Mouse (Mus musculus): ENCODE data around the gene Olfr1157. TPM values are rescaled to one million over a fixed set of nuclear protein-coding genes. Genes with fewer than 3 reads are reported as not detected.

The Olfr1157 gene
- polyA plus RNA-seq (2012; rRNA removed), result not detected in 2 replicates

- Histone ChIP-seq H3K36me3 (ENCODE audit: control insufficient read depth, insufficient read depth, low read length) (no peaks in the 10 kb centered on the region), H3K4me3 (ENCODE audit: control insufficient read depth, low read depth, low read length) (no peak within 1 kb of the TSS)
- TF ChIP-seq CTCF (IDR thresholded peaks at IDR 0.05; ENCODE audit: control insufficient read depth, insufficient read depth, insufficient replicate concordance, low read depth, low read length), result no peak
- TF ChIP-seq POLR2A (IDR thresholded peaks at IDR 0.05; ENCODE audit: control insufficient read depth, low read depth, low read length), result no peak
Measured at GRCm38 (mm10) chr2:87968199-87968598, at the start of gene Olfr1157. Olfr1157 (minus strand) TSS chr2:87968299.

GRCm38 (mm10) chr2:88007515-88008318 lies 39.6 kb upstream of the Olfr1157 start, which contains the start of gene Olfr1160:
Olfr1160 (minus strand) TSS chr2:88008268.
- Histone ChIP-seq H3K27ac (ENCODE audit: control insufficient read depth, insufficient read depth, low read depth, low read length) (no peak within 1 kb of the TSS), H3K27me3 (ENCODE audit: control insufficient read depth, insufficient read depth, low read length) (no peaks in the 10 kb centered on the region), H3K4me1 (ENCODE audit: control insufficient read depth, insufficient read depth, low read length) (no peaks in the 10 kb centered on the region), H3K4me3 (ENCODE audit: control insufficient read depth, low read depth, low read length) (no peak within 1 kb of the TSS), H3K36me3 (ENCODE audit: control insufficient read depth, insufficient read depth, low read length) (no peaks in the 10 kb centered on the region)
- TF ChIP-seq POLR2A (IDR thresholded peaks at IDR 0.05; ENCODE audit: control insufficient read depth, low read depth, low read length), result no peak
- no peak for TF ChIP-seq CTCF (IDR thresholded peaks at IDR 0.05; ENCODE audit: control insufficient read depth, insufficient read depth, insufficient replicate concordance, low read depth, low read length)

More at GRCm38 (mm10) chr2:87968199-87968598, at the start of gene Olfr1157:
- H3K27me3 ChIP-seq (ENCODE audit: control insufficient read depth, insufficient read depth, low read length), result no peaks in the 10 kb centered on the region
- H3K27ac ChIP-seq (ENCODE audit: control insufficient read depth, insufficient read depth, low read depth, low read length), result no peak within 1 kb of the TSS
- H3K4me1 ChIP-seq (ENCODE audit: control insufficient read depth, insufficient read depth, low read length), result no peaks in the 10 kb centered on the region

- H3K4me1 ChIP-seq (ENCODE audit: control insufficient read depth, insufficient read depth, low read length), result no peaks in the 10 kb centered on the region
Measured at GRCm38 (mm10) chr2:87989813-87990212, 21.7 kb upstream of the Olfr1157 start, which contains the start of gene Olfr1158. Olfr1158 (plus strand) TSS chr2:87990113.

GRCm38 (mm10) chr2:87974563-87974962 lies 6.5 kb upstream of the Olfr1157 start, which contains the start of gene Olfr74:
Olfr74 (minus strand) TSS chr2:87974663.
- TF ChIP-seq CTCF (IDR thresholded peaks at IDR 0.05; ENCODE audit: control insufficient read depth, insufficient read depth, insufficient replicate concordance, low read depth, low read length) (no peak), POLR2A (IDR thresholded peaks at IDR 0.05; ENCODE audit: control insufficient read depth, low read depth, low read length) (no peak)
- Histone ChIP-seq H3K4me3 (ENCODE audit: control insufficient read depth, low read depth, low read length) (no peak within 1 kb of the TSS), H3K27ac (ENCODE audit: control insufficient read depth, insufficient read depth, low read depth, low read length) (no peak within 1 kb of the TSS)

More at GRCm38 (mm10) chr2:87989813-87990212, 21.7 kb upstream of the Olfr1157 start, which contains the start of gene Olfr1158:
- TF ChIP-seq CTCF (IDR thresholded peaks at IDR 0.05; ENCODE audit: control insufficient read depth, insufficient read depth, insufficient replicate concordance, low read depth, low read length) (no peak), POLR2A (IDR thresholded peaks at IDR 0.05; ENCODE audit: control insufficient read depth, low read depth, low read length) (no peak)
- Histone ChIP-seq H3K27ac (ENCODE audit: control insufficient read depth, insufficient read depth, low read depth, low read length) (no peak within 1 kb of the TSS), H3K36me3 (ENCODE audit: control insufficient read depth, insufficient read depth, low read length) (no peaks in the 10 kb centered on the region), H3K27me3 (ENCODE audit: control insufficient read depth, insufficient read depth, low read length) (no peaks in the 10 kb centered on the region), H3K4me3 (ENCODE audit: control insufficient read depth, low read depth, low read length) (no peak within 1 kb of the TSS)

GRCm38 (mm10) chr2:87953000-87953399 lies 15.1 kb downstream of the Olfr1157 start, which contains the start of gene Olfr1156:
Olfr1156 (minus strand) TSS chr2:87953100.
- TF ChIP-seq CTCF (IDR thresholded peaks at IDR 0.05; ENCODE audit: control insufficient read depth, insufficient read depth, insufficient replicate concordance, low read depth, low read length) (no peak), POLR2A (IDR thresholded peaks at IDR 0.05; ENCODE audit: control insufficient read depth, low read depth, low read length) (no peak)
- no peaks in the 10 kb centered on the region for H3K4me1 ChIP-seq (ENCODE audit: control insufficient read depth, insufficient read depth, low read length)
- H3K4me3 ChIP-seq (ENCODE audit: control insufficient read depth, low read depth, low read length), result no peak within 1 kb of the TSS
- no peaks in the 10 kb centered on the region for H3K27me3 ChIP-seq (ENCODE audit: control insufficient read depth, insufficient read depth, low read length)
- no peaks in the 10 kb centered on the region for H3K36me3 ChIP-seq (ENCODE audit: control insufficient read depth, insufficient read depth, low read length)
- H3K27ac ChIP-seq (ENCODE audit: control insufficient read depth, insufficient read depth, low read depth, low read length), result no peak within 1 kb of the TSS

More at GRCm38 (mm10) chr2:87974563-87974962, 6.5 kb upstream of the Olfr1157 start, which contains the start of gene Olfr74:
- no peaks in the 10 kb centered on the region for H3K27me3 ChIP-seq (ENCODE audit: control insufficient read depth, insufficient read depth, low read length)
- no peaks in the 10 kb centered on the region for H3K4me1 ChIP-seq (ENCODE audit: control insufficient read depth, insufficient read depth, low read length)
- H3K36me3 ChIP-seq (ENCODE audit: control insufficient read depth, insufficient read depth, low read length), result no peaks in the 10 kb centered on the region

GRCm38 (mm10) chr2:87945037-87945436 lies 23.1 kb downstream of the Olfr1157 start, which contains the start of gene Olfr1155:
Olfr1155 (minus strand) TSS chr2:87945137.
- H3K36me3 ChIP-seq (ENCODE audit: control insufficient read depth, insufficient read depth, low read length), result no peaks in the 10 kb centered on the region
- no peaks in the 10 kb centered on the region for H3K4me1 ChIP-seq (ENCODE audit: control insufficient read depth, insufficient read depth, low read length)
- H3K27ac ChIP-seq (ENCODE audit: control insufficient read depth, insufficient read depth, low read depth, low read length), result no peak within 1 kb of the TSS
- TF ChIP-seq POLR2A (IDR thresholded peaks at IDR 0.05; ENCODE audit: control insufficient read depth, low read depth, low read length) (no peak), CTCF (IDR thresholded peaks at IDR 0.05; ENCODE audit: control insufficient read depth, insufficient read depth, insufficient replicate concordance, low read depth, low read length) (no peak)
- no peak within 1 kb of the TSS for H3K4me3 ChIP-seq (ENCODE audit: control insufficient read depth, low read depth, low read length)
- H3K27me3 ChIP-seq (ENCODE audit: control insufficient read depth, insufficient read depth, low read length), result no peaks in the 10 kb centered on the region

Other genes starting within 250 kb of the Olfr1157 start
- gene Olfr1138, start 228.3 kb downstream of the Olfr1157 start, polyA plus RNA-seq (2012; rRNA removed), result not detected in 2 replicates
- gene Olfr1140, start 224.5 kb downstream of the Olfr1157 start, polyA plus RNA-seq (2012; rRNA removed), result not detected in 2 replicates
- not detected in 2 replicates for gene Olfr1141, start 214.3 kb downstream of the Olfr1157 start, polyA plus RNA-seq (2012; rRNA removed)
- not detected in 2 replicates for gene Olfr152, start 188.8 kb downstream of the Olfr1157 start, polyA plus RNA-seq (2012; rRNA removed)
- not detected in 2 replicates for gene Olfr1143, start 167.7 kb downstream of the Olfr1157 start, polyA plus RNA-seq (2012; rRNA removed)
- not detected in 2 replicates for gene Olfr1145, start 158.5 kb downstream of the Olfr1157 start, polyA plus RNA-seq (2012; rRNA removed)
- not detected in 2 replicates for gene Olfr1148, start 137.8 kb downstream of the Olfr1157 start, polyA plus RNA-seq (2012; rRNA removed)
- not detected in 2 replicates for gene Olfr1150-ps1, start 124.3 kb downstream of the Olfr1157 start, polyA plus RNA-seq (2012; rRNA removed)
- gene Olfr1151, start 112.4 kb downstream of the Olfr1157 start, polyA plus RNA-seq (2012; rRNA removed), result not detected in 2 replicates
- not detected in 2 replicates for gene Olfr1152, start 101.8 kb downstream of the Olfr1157 start, polyA plus RNA-seq (2012; rRNA removed)
- gene Olfr1153, start 73.3 kb downstream of the Olfr1157 start, polyA plus RNA-seq (2012; rRNA removed), result not detected in 2 replicates
- not detected in 2 replicates for gene Olfr1154, start 63.1 kb downstream of the Olfr1157 start, polyA plus RNA-seq (2012; rRNA removed)
- gene Olfr1155, start 23.2 kb downstream of the Olfr1157 start, polyA plus RNA-seq (2012; rRNA removed), result not detected in 2 replicates
- gene Olfr1156, start 15.2 kb downstream of the Olfr1157 start, polyA plus RNA-seq (2012; rRNA removed), result not detected in 2 replicates
- gene Olfr74, start 6.4 kb upstream of the Olfr1157 start, polyA plus RNA-seq (2012; rRNA removed), result not detected in 2 replicates
- gene Olfr1158, start 21.8 kb upstream of the Olfr1157 start, polyA plus RNA-seq (2012; rRNA removed), result not detected in 2 replicates
- not detected in 2 replicates for gene Olfr1160, start 40.0 kb upstream of the Olfr1157 start, polyA plus RNA-seq (2012; rRNA removed)
- not detected in 2 replicates for gene Olfr1161, start 54.5 kb upstream of the Olfr1157 start, polyA plus RNA-seq (2012; rRNA removed)
- not detected in 2 replicates for gene Olfr73, start 69.4 kb upstream of the Olfr1157 start, polyA plus RNA-seq (2012; rRNA removed)
- not detected in 2 replicates for gene Olfr1162, start 82.8 kb upstream of the Olfr1157 start, polyA plus RNA-seq (2012; rRNA removed)
- gene Olfr1163, start 103.5 kb upstream of the Olfr1157 start, polyA plus RNA-seq (2012; rRNA removed), result not detected in 2 replicates
- not detected in 2 replicates for gene Olfr1164, start 125.7 kb upstream of the Olfr1157 start, polyA plus RNA-seq (2012; rRNA removed)
- not detected in 2 replicates for gene Olfr1166, start 160.0 kb upstream of the Olfr1157 start, polyA plus RNA-seq (2012; rRNA removed)
- gene Olfr1167, start 186.9 kb upstream of the Olfr1157 start, polyA plus RNA-seq (2012; rRNA removed), result not detected in 2 replicates
- gene Olfr1168, start 213.6 kb upstream of the Olfr1157 start, polyA plus RNA-seq (2012; rRNA removed), result not detected in 2 replicates